In genomic region chr3:109932261-109932660, GRCm38 (mm10) we compare ENCODE assay signal across 10 mouse cellular contexts.
DNase-seq lines count a peak whose midpoint lies in the region; ATAC-seq lines count a peak whose summit lies in the region.
"Had no signal": no experiment of that assay in that cellular context is flagged by ENCODE, and none has a peak within 500 bp of the region (broad histone marks: within the 10 kb centered on the region; RNA-seq: fewer than 3 reads in every experiment).

No protein-coding gene starts in this region.

- no peak overlapping the region for H3K9ac ChIP-seq in limb, embryonic 15.5 days
- H3K9ac ChIP-seq: embryonic facial prominence, embryonic 15.5 days; limb, embryonic 12.5 days had no signal

- no peak overlapping the region for H3K4me3 ChIP-seq in limb, embryonic 15.5 days
- no peak overlapping the region for H3K4me3 ChIP-seq in limb, embryonic 10.5 days
- H3K4me3 ChIP-seq: embryonic facial prominence, embryonic 15.5 days; limb, embryonic 12.5 days had no signal

- H3K27ac ChIP-seq in limb, embryonic 15.5 days: no peak overlapping the region
- no peak overlapping the region for H3K27ac ChIP-seq in limb, embryonic 10.5 days
- H3K27ac ChIP-seq: embryonic facial prominence, embryonic 15.5 days; limb, embryonic 12.5 days had no signal

- 0 out of 2 replicates have a peak, but pooled peaks have one; percentile 38 for ATAC-seq in limb, embryonic 15.5 days (ENCODE audit: insufficient number of reproducible peaks, low FRiP score, low TSS enrichment, low read depth)

- no peaks in the 10 kb centered on the region for H3K9me3 ChIP-seq in limb, embryonic 15.5 days
- no peaks in the 10 kb centered on the region for H3K9me3 ChIP-seq in limb, embryonic 10.5 days (replicated peaks)
- H3K9me3 ChIP-seq: embryonic facial prominence, embryonic 15.5 days; limb, embryonic 12.5 days had no signal

- peaks cover 7% of the 10 kb centered on the region for H3K4me1 ChIP-seq in limb, embryonic 15.5 days
- no peaks in the 10 kb centered on the region for H3K4me1 ChIP-seq in limb, embryonic 10.5 days

- no peak overlapping the region for H3K4me2 ChIP-seq in limb, embryonic 15.5 days
- H3K4me2 ChIP-seq: embryonic facial prominence, embryonic 15.5 days; limb, embryonic 12.5 days had no signal

- H3K27me3 ChIP-seq in limb, embryonic 15.5 days: no peaks in the 10 kb centered on the region
- H3K27me3 ChIP-seq in limb, embryonic 10.5 days (ENCODE audit: low read depth, poor library complexity, severe bottlenecking): no peaks in the 10 kb centered on the region
- H3K27me3 ChIP-seq: embryonic facial prominence, embryonic 15.5 days; limb, embryonic 12.5 days had no signal

- H3K36me3 ChIP-seq in limb, embryonic 15.5 days: no peaks in the 10 kb centered on the region
- H3K36me3 ChIP-seq in limb, embryonic 10.5 days: no peaks in the 10 kb centered on the region
- H3K36me3 ChIP-seq: embryonic facial prominence, embryonic 15.5 days; limb, embryonic 12.5 days had no signal

- DNase-seq in limb, embryonic 10.5 days (ENCODE audit: low spot score): no peak
- DNase-seq in cerebellum, adult 9-10 months: peak; percentile 99
- peak; percentile 70 for DNase-seq in gastrocnemius, postnatal 25 days
- DNase-seq in left cerebral cortex, adult 18-20 months (ENCODE audit: low spot score in 2 of 2): peak; percentile 56 to 60
- no peak for DNase-seq in testis, postnatal 10 days (ENCODE audit: low spot score)
- DNase-seq in thymus, postnatal 25 days: no peak
- DNase-seq: thymus, postnatal 36 days had no signal

- WGBS in limb, embryonic 15.5 days: 60% methylated on average over 8 of the region's 8 CpGs
- 84% methylated on average over 8 of the region's 8 CpGs for WGBS in limb, embryonic 10.5 days

Comparison
In these comparisons a context has a peak if more than half of its experiments do, and no peak if none do; other contexts are left out.
1. DNase-seq: peak in cerebellum, adult 9-10 months (single experiment), gastrocnemius, postnatal 25 days (single experiment) and left cerebral cortex, adult 18-20 months (2 of 2); none in limb, embryonic 10.5 days (single experiment), testis, postnatal 10 days (single experiment) and thymus, postnatal 25 days (single experiment).